In genomic region chr10:26434586-26434985, GRCm38 (mm10) we compare ENCODE assay signal across 19 mouse cellular contexts. TPM values are rescaled to one million over a fixed set of nuclear protein-coding genes. Genes with fewer than 3 reads are reported as not detected.
DNase-seq lines count a peak whose midpoint lies in the region; ATAC-seq lines count a peak whose summit lies in the region.
"Had no signal": no experiment of that assay in that cellular context is flagged by ENCODE, and none has a peak within 500 bp of the region (broad histone marks: within the 10 kb centered on the region; RNA-seq: fewer than 3 reads in every experiment).

No protein-coding gene starts in this region.

- H3K4me2 ChIP-seq in liver, embryonic 12.5 days, result no peak overlapping the region
- no peak overlapping the region for H3K4me2 ChIP-seq in liver, embryonic 16.5 days (ENCODE audit: low read depth, low read length)
- H3K4me2 ChIP-seq: forebrain, embryonic 15.5 days; hindbrain, embryonic 13.5 days had no signal

- no peaks in the 10 kb centered on the region for H3K27me3 ChIP-seq in liver, embryonic 12.5 days (replicated peaks)
- H3K27me3 ChIP-seq in liver, embryonic 16.5 days (ENCODE audit: control insufficient read depth, insufficient read depth, low read depth, low read length), result no peaks in the 10 kb centered on the region
- H3K27me3 ChIP-seq: forebrain, embryonic 15.5 days; hindbrain, embryonic 13.5 days had no signal

- no peaks in the 10 kb centered on the region for H3K36me3 ChIP-seq in liver, embryonic 12.5 days
- H3K36me3 ChIP-seq in liver, embryonic 16.5 days (ENCODE audit: control insufficient read depth, insufficient read depth), result no peaks in the 10 kb centered on the region
- H3K36me3 ChIP-seq: embryonic facial prominence, embryonic 10.5 days; forebrain, embryonic 15.5 days; heart, embryonic 10.5 days; hindbrain, embryonic 13.5 days had no signal

- H3K9me3 ChIP-seq in liver, embryonic 12.5 days (replicated peaks), result no peaks in the 10 kb centered on the region
- H3K9me3 ChIP-seq in liver, embryonic 16.5 days (replicated peaks; ENCODE audit: control insufficient read depth, low read length), result no peaks in the 10 kb centered on the region
- H3K9me3 ChIP-seq: embryonic facial prominence, embryonic 10.5 days; forebrain, embryonic 15.5 days; heart, embryonic 10.5 days; hindbrain, embryonic 13.5 days had no signal

- H3K27ac ChIP-seq in liver, embryonic 12.5 days, result no peak overlapping the region
- no peak overlapping the region for H3K27ac ChIP-seq in liver, embryonic 16.5 days (ENCODE audit: low read length)
- H3K27ac ChIP-seq: embryonic facial prominence, embryonic 10.5 days; forebrain, embryonic 15.5 days; heart, embryonic 10.5 days; hindbrain, embryonic 13.5 days had no signal

- peak; percentile 17 for DNase-seq in c-Kit-negative CD71-positive TER-119-positive erythroid progenitor cells, embryonic 14.5 days (ENCODE audit: low read depth, low spot score)
- DNase-seq in c-Kit-positive CD71-positive TER-119-negative erythroid progenitor cells, embryonic 14.5 days (ENCODE audit: low read depth), result peak; percentile 10
- DNase-seq in layer of hippocampus, adult 9-10 months (ENCODE audit: low spot score), result no peak
- DNase-seq in urinary bladder, postnatal 4 days (ENCODE audit: low spot score in 2 of 2), result no peak
- no peak for DNase-seq in adrenal gland, adult 18-20 months (ENCODE audit: low spot score in 2 of 2)
- DNase-seq: adrenal gland, adult 8-10 months; adrenal gland, postnatal 36 days; cerebellum, adult 18-20 months; cerebellum, adult 9-11 months; cerebellum, postnatal 36 days; gastrocnemius, postnatal 36 days; heart, adult 18-20 months; heart, postnatal 10 days had no signal

- no peak overlapping the region for H3K9ac ChIP-seq in liver, embryonic 12.5 days
- no peak overlapping the region for H3K9ac ChIP-seq in liver, embryonic 16.5 days (ENCODE audit: low read depth, low read length)
- H3K9ac ChIP-seq: forebrain, embryonic 15.5 days; hindbrain, embryonic 13.5 days had no signal

- H3K4me3 ChIP-seq in liver, embryonic 12.5 days, result peak overlapping the region; percentile 30
- peak overlapping the region; percentile 14; the same call in 1 of the 2 replicates for H3K4me3 ChIP-seq in liver, embryonic 16.5 days (ENCODE audit: low read depth, low read length)
- H3K4me3 ChIP-seq: embryonic facial prominence, embryonic 10.5 days; forebrain, embryonic 15.5 days; heart, embryonic 10.5 days; hindbrain, embryonic 13.5 days had no signal

- no peaks in the 10 kb centered on the region for H3K4me1 ChIP-seq in liver, embryonic 12.5 days
- H3K4me1 ChIP-seq in liver, embryonic 16.5 days (ENCODE audit: control insufficient read depth, low read depth, low read length), result no peaks in the 10 kb centered on the region
- H3K4me1 ChIP-seq: embryonic facial prominence, embryonic 10.5 days; forebrain, embryonic 15.5 days; heart, embryonic 10.5 days; hindbrain, embryonic 13.5 days had no signal

- ATAC-seq in liver, embryonic 12.5 days, result peak; percentile 94
- ATAC-seq in liver, embryonic 16.5 days (ENCODE audit: low read depth), result peak; percentile 79
- ATAC-seq: forebrain, embryonic 15.5 days had no signal

- 66% methylated on average over 11 of the region's 11 CpGs for WGBS in liver, embryonic 12.5 days (ENCODE audit: insufficient replicate concordance)
- whole genome bisulfite sequencing in liver, embryonic 16.5 days (ENCODE audit: insufficient replicate concordance), result 61% methylated on average over 11 of the region's 11 CpGs

RNA-seq across cellular contexts. Expression of gene L3mbtl3, which starts 58.8 kb away (rescaled TPM):
- 3.9 and 4.1 TPM in 2 replicates for polyA plus RNA-seq in liver, embryonic 12.5 days (2016; fragmentation: Nextera tagmentation; extraction: Ambion mirVana)
- polyA plus RNA-seq in liver, embryonic 16.5 days (2015; fragmentation: Nextera tagmentation; extraction: Ambion mirVana), result 1.4 and 1.6 TPM in 2 replicates
- 10 to 100 TPM in 1 of 2 experiments, 1 to 10 TPM in 1; 6.9 to 10.7 TPM for total RNA-seq in adrenal gland, adult 18-20 months (2021)

Comparison
In these comparisons a context has a peak if more than half of its experiments do, and no peak if none do; other contexts are left out.
1. DNase-seq: peak in c-Kit-negative CD71-positive TER-119-positive erythroid progenitor cells, embryonic 14.5 days (single experiment) and c-Kit-positive CD71-positive TER-119-negative erythroid progenitor cells, embryonic 14.5 days (single experiment); none in layer of hippocampus, adult 9-10 months (single experiment), urinary bladder, postnatal 4 days (0 of 2) and adrenal gland, adult 18-20 months (0 of 2).